Mouse (Mus musculus) lung, adult 2 months (tissue): ENCODE data around the gene Flii.

Experiments used
- CTCF ChIP-seq: fragments of 200-500 bp; IDR thresholded peaks from 2 replicates; pipeline ENCODE4 v1.5.1; 2011; ENCODE audit warnings: mild to moderate bottlenecking, low read length, control low read depth; ENCODE audit not compliant: insufficient read depth
- POLR2A ChIP-seq: fragments of 200-500 bp; IDR thresholded peaks from 2 replicates; pipeline ENCODE4 v1.6.1; 2011; ENCODE audit warnings: low read depth, mild to moderate bottlenecking, control low read depth, low read length, borderline replicate concordance; ENCODE audit errors: extremely low read depth

DNA sequence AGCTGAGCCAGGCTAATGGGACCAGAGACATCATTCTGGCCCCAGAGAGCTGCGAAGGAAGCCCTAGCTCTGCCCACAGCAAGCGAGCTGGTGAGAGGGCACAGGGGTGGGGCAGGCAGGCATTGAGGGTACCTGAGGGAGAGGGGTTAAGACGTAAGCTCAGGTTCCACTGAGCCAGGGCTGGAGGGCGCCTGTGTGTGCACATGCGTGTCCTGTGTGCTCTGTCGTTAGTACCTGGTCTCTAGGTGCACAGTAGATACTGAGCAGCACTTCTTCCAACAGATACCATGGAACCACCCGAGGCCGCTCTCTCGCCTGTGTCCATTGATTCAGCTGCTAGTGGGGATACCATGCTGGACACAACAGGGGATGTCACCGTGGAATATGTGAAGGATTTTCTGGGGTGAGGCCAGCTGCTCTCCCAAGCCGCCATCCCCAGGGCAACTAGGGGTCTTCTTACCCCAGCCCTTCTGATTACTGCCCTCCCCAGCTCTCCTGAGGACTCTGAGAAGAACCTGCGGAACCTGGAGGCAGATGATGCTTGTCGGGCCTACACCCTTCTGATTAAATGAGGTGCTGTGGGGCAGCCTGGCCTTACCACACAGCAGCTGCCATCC, 14.3 kb downstream of the Flii start:
- TF ChIP-seq POLR2A (no peak), CTCF (no peak)
